Mouse (Mus musculus) intestine, embryonic 14.5 days (tissue): Measurements from ENCODE around the gene Gm43518. TPM values are rescaled to one million over a fixed set of nuclear protein-coding genes. Genes with fewer than 3 reads are reported as not detected.

Experiments used
- ATAC-seq: fragments of 200-750 bp; cut with Nextera tagmentation; replicated peaks from 2 replicates; pipeline ENCODE4 v1.8.0; 2017; ENCODE audit warnings: low read depth, moderate number of reproducible peaks, moderate TSS enrichment, moderate library complexity; ENCODE audit not compliant: low FRiP score, low TSS enrichment
- DNase-seq: peaks from one replicate; pipeline ENCODE4 v3.0.0-alpha.2; 2018; ENCODE audit warnings: low spot score
- H3K27ac ChIP-seq: fragments of 300-500 bp; sonication (generic); 2 replicates; pipeline ENCODE4 v1.5.1; 2014; ENCODE audit warnings: low read depth, mild to moderate bottlenecking, control low read depth
- H3K27me3 ChIP-seq: fragments of 300-500 bp; sonication (generic); replicated peaks from 2 replicates; pipeline ENCODE4 v1.6.1; 2014; ENCODE audit warnings: low read length, control low read depth; ENCODE audit not compliant: control insufficient read depth, insufficient read depth
- H3K36me3 ChIP-seq: fragments of 300-500 bp; sonication (generic); 2 replicates; pipeline ENCODE4 v1.6.1; 2014; ENCODE audit warnings: low read length, control low read depth; ENCODE audit not compliant: control insufficient read depth, insufficient read depth
- H3K4me1 ChIP-seq: fragments of 300-500 bp; sonication (generic); replicated peaks from 2 replicates; pipeline ENCODE4 v1.6.1; 2014; ENCODE audit warnings: low read length, control low read depth, mixed read lengths; ENCODE audit not compliant: control insufficient read depth, insufficient read depth
- H3K4me2 ChIP-seq: fragments of 300-500 bp; sonication (generic); 2 replicates; pipeline ENCODE4 v1.6.1; 2014; ENCODE audit warnings: low read length
- H3K4me3 ChIP-seq: fragments of 300-500 bp; sonication (generic); 2 replicates; pipeline ENCODE4 v1.5.1; 2014; ENCODE audit warnings: low read depth, low read length, control low read depth, mixed read lengths
- H3K9ac ChIP-seq: fragments of 300-500 bp; sonication (generic); 2 replicates; pipeline ENCODE4 v1.6.1; 2014; ENCODE audit warnings: mild to moderate bottlenecking, low read length
- H3K9me3 ChIP-seq: fragments of 300-500 bp; sonication (generic); 2 replicates; pipeline ENCODE4 v1.6.1; 2016; ENCODE audit warnings: low read length, control low read depth; ENCODE audit not compliant: control insufficient read depth
- WGBS: fragments of 180-500 bp; shearing (Covaris S2); extraction: QIAGEN DNeasy Blood & Tissue Kit; methylation state at CpG from one replicate; pipeline ENCODE4 v1.1.7; 2014; 5-methylcytosine and 5-hydroxymethylcytosine counted together
- polyA plus RNA-seq: library from polyadenylated mRNA; unstranded; fragments of >200 nt; fragmentation: Nextera tagmentation; extraction: Ambion mirVana; gene quantifications from 2 replicates; pipeline ENCODE4 v1.2.1, GENCODE M21; 2014

Gene Gm43518
- polyA plus RNA-seq, 1 experiment from 2014 or later: 2.3 TPM

DNA sequence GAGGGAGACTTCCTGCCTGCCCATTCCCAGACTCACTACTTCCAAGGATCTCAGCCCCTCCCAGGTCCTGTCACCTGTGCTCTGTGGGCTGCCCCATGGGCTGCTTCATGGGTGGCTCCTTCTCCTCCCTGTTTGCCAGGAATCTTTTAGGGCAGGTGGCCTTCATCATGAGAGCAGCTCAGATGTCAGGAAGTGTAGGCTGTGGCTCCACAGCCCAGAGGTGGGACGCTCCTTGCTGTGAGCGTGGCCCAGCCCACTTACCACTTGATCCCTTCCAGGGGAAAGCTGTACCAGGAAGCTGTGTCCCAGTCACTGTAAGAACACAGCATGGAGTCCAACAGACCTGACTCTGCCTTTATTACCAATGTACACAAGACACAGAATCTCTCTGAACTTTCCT lies 59.7 kb downstream of the Gm43518 start:
- 14% methylated on average over 2 of the region's 2 CpGs for WGBS
- Histone ChIP-seq H3K4me2 (no peak overlapping the region), H3K4me1 (no peaks in the 10 kb centered on the region), H3K9ac (no peak overlapping the region), H3K4me3 (no peak overlapping the region), H3K9me3 (no peaks in the 10 kb centered on the region), H3K27me3 (no peaks in the 10 kb centered on the region), H3K27ac (peak overlapping the region; percentile 41; the same call in 1 of the 2 replicates), H3K36me3 (no peaks in the 10 kb centered on the region)
- no peak for DNase-seq
- peak; percentile 65; the same call in 1 of the 2 replicates for ATAC-seq

DNA sequence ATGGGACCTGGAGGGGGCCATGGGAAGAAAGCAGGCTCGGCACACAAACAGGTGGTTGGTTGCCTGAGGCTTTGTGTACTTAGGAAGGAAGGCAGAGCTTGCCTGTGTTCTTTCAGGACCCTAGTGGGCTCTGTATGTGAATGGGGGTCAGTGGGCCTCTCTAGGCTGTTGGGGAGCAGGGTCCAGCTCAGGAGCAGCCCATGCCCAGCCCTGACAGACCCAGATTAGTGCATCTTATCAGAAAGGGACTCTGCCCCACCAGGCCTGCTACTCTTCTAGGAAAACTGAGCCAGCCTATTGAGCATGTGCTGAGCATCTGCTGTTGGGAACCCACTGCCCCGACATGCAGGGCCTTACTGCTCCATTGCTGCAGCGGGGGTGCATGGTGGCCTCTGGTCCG lies 60.3 kb downstream of the Gm43518 start:
- Histone ChIP-seq H3K27me3 (no peaks in the 10 kb centered on the region), H3K36me3 (no peaks in the 10 kb centered on the region), H3K9ac (no peak overlapping the region), H3K4me3 (no peak overlapping the region), H3K4me1 (peaks cover 3% of the 10 kb centered on the region; the same call in 1 of the 2 replicates), H3K9me3 (no peaks in the 10 kb centered on the region), H3K27ac (peak overlapping the region; percentile 29; the same call in 1 of the 2 replicates), H3K4me2 (no peak overlapping the region)
- DNase-seq: no peak
- no peak for ATAC-seq
- 73% methylated on average over 4 of the region's 4 CpGs for WGBS

Other genes with a start within 250 kb of the Gm43518 start
- 30.1 and 32.6 TPM in 2 replicates for gene Clip1, start 242.8 kb upstream of the Gm43518 start, polyA plus RNA-seq
- gene Zcchc8, start 206.3 kb upstream of the Gm43518 start, polyA plus RNA-seq: 74.3 and 83.2 TPM in 2 replicates
- gene Rsrc2, start 178.0 kb upstream of the Gm43518 start, polyA plus RNA-seq: 104 and 120 TPM in 2 replicates
- 35.2 and 35.9 TPM in 2 replicates for gene Kntc1, start 177.7 kb upstream of the Gm43518 start, polyA plus RNA-seq
- 0.15 TPM in 1 of 2 replicates, not detected in the other for gene Hcar2, start 61.9 kb upstream of the Gm43518 start, polyA plus RNA-seq
- 1.9 and 2.0 TPM in 2 replicates for gene Hcar1, start 47.4 kb upstream of the Gm43518 start, polyA plus RNA-seq
- gene Denr, start 20.2 kb upstream of the Gm43518 start, polyA plus RNA-seq: 118 and 129 TPM in 2 replicates
- gene Ccdc62, start 3.3 kb downstream of the Gm43518 start, polyA plus RNA-seq: 5.5 and 9.1 TPM in 2 replicates
- 14.7 and 17.5 TPM in 2 replicates for gene Hip1r, start 46.2 kb downstream of the Gm43518 start, polyA plus RNA-seq
- gene Vps37b, start 104.9 kb downstream of the Gm43518 start, polyA plus RNA-seq: 26.4 and 27.7 TPM in 2 replicates
- gene Abcb9, start 168.4 kb downstream of the Gm43518 start, polyA plus RNA-seq: 1.5 and 1.8 TPM in 2 replicates
- gene Ogfod2, start 184.9 kb downstream of the Gm43518 start, polyA plus RNA-seq: 17.1 and 18.0 TPM in 2 replicates
- 93.8 and 99.9 TPM in 2 replicates for gene Arl6ip4, start 188.7 kb downstream of the Gm43518 start, polyA plus RNA-seq